Mouse (Mus musculus): ENCODE results near the gene Tsacc. TPM values are rescaled to one million over a fixed set of nuclear protein-coding genes. Genes with fewer than 3 reads are reported as not detected.
A peak's percentile ranks its signal among the peaks of the same experiment; 100 is the strongest.
"Not testable (repeated sequence)": the region's sequence is repeated elsewhere in the genome, so short reads cannot be mapped to it uniquely, and the experiment has no call there.

Tsacc gene
- polyA plus RNA-seq, 1 experiment from 2014 or later = 16.3 TPM

DNA sequence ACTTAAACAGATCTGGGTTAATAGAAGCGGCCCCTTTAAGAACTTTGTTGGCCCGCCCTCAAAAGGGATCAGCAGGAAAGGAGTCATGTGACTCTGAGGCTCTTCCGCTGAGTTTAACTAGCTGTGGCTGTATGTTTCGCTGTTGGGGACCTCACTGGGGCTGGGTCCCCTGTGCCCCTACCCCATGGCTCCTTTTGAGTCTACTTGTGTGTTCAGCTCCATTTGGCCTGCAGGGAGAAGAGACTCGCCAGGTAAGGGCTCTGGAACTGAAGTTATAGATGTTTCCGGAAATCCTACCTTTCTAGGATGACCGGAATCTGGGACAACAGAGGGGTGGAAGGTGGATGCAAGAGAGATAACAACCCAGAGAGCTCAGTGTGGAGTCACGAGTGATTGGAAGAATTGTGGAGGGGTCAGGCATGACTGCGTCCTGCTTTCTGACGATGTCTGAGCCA lies 28.2 kb upstream of the Tsacc start, which contains the start of gene Glmp:
Gene Glmp (plus strand): TSS at position 73 of the 455 bp plus-strand sequence.
- Histone ChIP-seq H3K9ac (peak within 1 kb of the TSS; percentile 53), H3K4me1 (peaks cover 13% of the 10 kb centered on the region), H3K27me3 (no peaks in the 10 kb centered on the region), H3K9me3 (replicated peaks) (no peaks in the 10 kb centered on the region), H3K36me3 (peaks cover 48% of the 10 kb centered on the region), H3K27ac (replicated peaks) (peak within 1 kb of the TSS; percentile 53; the same call in 1 of the 2 replicates), H3K4me3 (replicated peaks) (peak within 1 kb of the TSS; percentile 62), H3K4me2 (replicated peaks) (peak within 1 kb of the TSS; percentile 83)
- no peak; the same call in 1 of the 2 replicates for ATAC-seq (ENCODE audit: insufficient number of reproducible peaks, low FRiP score, low TSS enrichment, low read depth)
- WGBS = under 1% methylated on average over 10 of the region's 10 CpGs

DNA sequence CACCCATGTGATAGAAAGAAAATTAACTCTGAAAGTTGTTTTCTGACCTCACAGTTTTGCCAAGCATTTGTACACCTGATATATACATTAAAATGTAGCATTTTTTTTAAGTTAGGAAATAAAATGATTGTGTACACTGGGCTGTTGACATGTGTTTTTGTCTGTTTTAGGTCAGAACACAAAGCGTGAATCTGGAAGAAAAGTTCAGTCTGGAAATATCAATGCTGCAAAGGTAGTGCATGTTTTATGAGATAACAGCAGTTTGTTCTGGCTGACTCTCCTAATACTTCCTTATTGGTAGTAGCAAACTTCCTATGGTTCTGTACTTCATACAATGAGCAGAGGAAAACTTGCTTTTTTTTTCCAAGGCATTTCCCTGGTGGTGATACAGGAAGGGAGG lies 2.4 kb upstream of the Tsacc start:
- H3K27ac ChIP-seq (replicated peaks) = no peak overlapping the region
- no peaks in the 10 kb centered on the region for H3K27me3 ChIP-seq
- ATAC-seq (ENCODE audit: insufficient number of reproducible peaks, low FRiP score, low TSS enrichment, low read depth) = no peak
- no peak overlapping the region for H3K4me2 ChIP-seq (replicated peaks)
- no peak overlapping the region for H3K4me3 ChIP-seq (replicated peaks)
- peaks cover 47% of the 10 kb centered on the region for H3K36me3 ChIP-seq
- peaks cover 12% of the 10 kb centered on the region for H3K4me1 ChIP-seq
- WGBS = 92% methylated on average over 1 of the region's 1 CpGs
- no peak overlapping the region for H3K9ac ChIP-seq
- no peaks in the 10 kb centered on the region for H3K9me3 ChIP-seq (replicated peaks)

DNA sequence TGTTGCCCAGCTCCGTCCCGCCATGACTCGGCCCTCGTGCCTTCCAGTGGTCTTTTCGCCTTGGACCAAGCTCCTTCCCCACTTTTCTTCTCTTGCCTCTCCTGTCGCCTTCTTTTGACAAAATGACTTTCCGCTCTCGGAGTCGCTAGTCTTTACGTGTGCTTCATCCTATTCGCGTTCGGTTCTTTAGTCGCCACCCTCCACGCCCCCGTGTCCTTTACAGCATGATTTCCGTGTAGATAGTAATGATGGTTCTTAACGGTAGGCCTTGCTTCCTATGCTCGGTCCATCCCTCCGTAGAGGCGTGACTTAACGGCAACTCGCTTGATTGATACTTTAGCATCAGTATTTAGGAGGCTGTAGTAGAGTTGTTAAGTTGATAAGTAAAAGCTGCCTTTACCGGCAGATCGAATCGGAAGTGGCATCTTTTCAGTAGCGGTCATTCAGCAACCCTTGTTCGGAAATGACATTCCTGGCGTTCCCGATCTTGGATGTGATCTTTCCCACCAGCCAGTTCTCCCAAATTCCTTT lies 587 bp upstream of the Tsacc start:
- H3K27ac ChIP-seq (replicated peaks) = peak overlapping the region; percentile 94
- under 1% methylated on average over 30 of the region's 30 CpGs for WGBS
- H3K36me3 ChIP-seq = peaks cover 32% of the 10 kb centered on the region
- H3K4me1 ChIP-seq = peaks cover 12% of the 10 kb centered on the region
- H3K9me3 ChIP-seq (replicated peaks) = no peaks in the 10 kb centered on the region
- H3K9ac ChIP-seq = peak overlapping the region; percentile 74
- H3K4me2 ChIP-seq (replicated peaks) = peak overlapping the region; percentile 68
- peak overlapping the region; percentile 82 for H3K4me3 ChIP-seq (replicated peaks)
- ATAC-seq (ENCODE audit: insufficient number of reproducible peaks, low FRiP score, low TSS enrichment, low read depth) = no peak
- no peaks in the 10 kb centered on the region for H3K27me3 ChIP-seq

DNA sequence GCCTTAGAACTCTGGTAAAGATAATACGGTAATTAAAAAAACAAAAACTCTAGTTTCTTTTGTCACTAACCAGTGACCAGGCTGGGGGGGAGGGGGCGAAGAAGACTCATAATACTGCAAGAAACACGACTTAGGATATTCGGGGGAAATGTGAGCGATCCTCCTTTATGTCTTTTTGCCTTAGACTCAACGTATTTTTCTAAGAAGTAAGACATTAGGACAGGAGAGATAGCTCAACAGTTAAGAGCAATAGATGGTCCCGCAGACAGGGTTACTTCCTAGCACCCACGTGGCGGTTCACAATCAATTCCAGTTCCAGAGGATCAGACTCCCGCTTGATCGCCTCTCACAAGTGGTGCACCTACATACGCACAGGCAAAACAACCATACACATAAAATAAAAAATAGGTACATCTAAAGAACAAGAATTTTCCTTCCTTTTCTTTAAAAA lies 664 bp downstream of the Tsacc start:
- 1% methylated on average over 12 of the region's 12 CpGs for WGBS
- Histone ChIP-seq H3K27me3 (no peaks in the 10 kb centered on the region), H3K9ac (peak overlapping the region; percentile 37; the same call in 1 of the 2 replicates), H3K27ac (replicated peaks) (peak overlapping the region; percentile 92), H3K9me3 (replicated peaks) (no peaks in the 10 kb centered on the region), H3K4me1 (peaks cover 12% of the 10 kb centered on the region), H3K36me3 (peaks cover 21% of the 10 kb centered on the region), H3K4me3 (replicated peaks) (peak overlapping the region; percentile 82), H3K4me2 (replicated peaks) (peak overlapping the region; percentile 63)
- no peak for ATAC-seq (ENCODE audit: insufficient number of reproducible peaks, low FRiP score, low TSS enrichment, low read depth)

DNA sequence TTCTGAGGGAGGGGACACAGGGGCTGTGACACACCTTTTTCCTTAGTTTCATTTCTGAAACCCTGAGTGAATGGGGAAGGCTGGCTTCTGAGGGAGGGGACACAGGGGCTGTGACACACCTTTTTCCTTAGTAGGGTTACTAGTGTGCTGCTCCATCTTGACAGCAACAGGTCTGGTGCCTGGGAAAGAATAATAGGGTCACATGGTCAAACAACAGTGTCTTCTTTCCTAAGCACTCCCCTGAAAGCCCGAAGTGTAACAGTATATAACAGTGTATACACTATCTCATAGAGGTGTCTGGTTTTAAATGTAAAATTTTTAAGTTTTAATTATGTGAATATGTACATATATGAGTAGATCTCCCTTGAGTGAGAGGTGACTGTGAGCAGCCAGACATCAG lies 1.5 kb downstream of the Tsacc start:
- not testable (repeated sequence) for ATAC-seq (ENCODE audit: insufficient number of reproducible peaks, low FRiP score, low TSS enrichment, low read depth); H3K27me3 ChIP-seq; H3K27ac ChIP-seq (replicated peaks); H3K9ac ChIP-seq; H3K9me3 ChIP-seq (replicated peaks); H3K4me3 ChIP-seq (replicated peaks)
- H3K4me1 ChIP-seq = peaks cover 12% of the 10 kb centered on the region
- H3K36me3 ChIP-seq = peaks cover 13% of the 10 kb centered on the region
- peak overlapping the region; percentile 63; the same call in 1 of the 2 replicates for H3K4me2 ChIP-seq (replicated peaks)
- WGBS = 74% methylated on average over 1 of the region's 1 CpGs

DNA sequence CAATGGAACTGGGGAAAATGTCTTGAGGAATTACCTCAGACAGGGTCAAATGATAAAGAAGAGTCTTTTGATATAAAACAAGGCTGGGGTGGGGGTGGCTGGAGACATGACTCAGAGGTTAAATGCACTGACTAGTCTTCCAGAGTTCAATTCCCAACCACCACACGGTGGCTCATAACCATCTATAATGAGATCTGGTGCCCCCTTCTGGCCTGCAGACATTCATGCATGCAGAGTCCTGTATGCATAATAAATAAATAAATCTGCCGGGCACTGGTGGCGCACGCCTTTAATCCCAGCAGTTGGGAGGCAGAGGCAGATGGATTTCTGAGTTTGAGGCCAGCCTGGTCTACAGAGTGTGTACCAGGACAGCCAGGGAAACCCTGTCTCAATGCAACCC lies 4.8 kb downstream of the Tsacc start:
- Histone ChIP-seq H3K27me3 (no peaks in the 10 kb centered on the region), H3K27ac (replicated peaks) (no peak overlapping the region), H3K9me3 (replicated peaks) (no peaks in the 10 kb centered on the region), H3K4me2 (replicated peaks) (no peak overlapping the region), H3K9ac (no peak overlapping the region), H3K36me3 (no peaks in the 10 kb centered on the region), H3K4me1 (0 out of 2 replicates have a peak, but pooled peaks cover 3% of the 10 kb centered on the region), H3K4me3 (replicated peaks) (no peak overlapping the region)
- WGBS = 50% methylated on average over 4 of the region's 4 CpGs
- no peak for ATAC-seq (ENCODE audit: insufficient number of reproducible peaks, low FRiP score, low TSS enrichment, low read depth)

DNA sequence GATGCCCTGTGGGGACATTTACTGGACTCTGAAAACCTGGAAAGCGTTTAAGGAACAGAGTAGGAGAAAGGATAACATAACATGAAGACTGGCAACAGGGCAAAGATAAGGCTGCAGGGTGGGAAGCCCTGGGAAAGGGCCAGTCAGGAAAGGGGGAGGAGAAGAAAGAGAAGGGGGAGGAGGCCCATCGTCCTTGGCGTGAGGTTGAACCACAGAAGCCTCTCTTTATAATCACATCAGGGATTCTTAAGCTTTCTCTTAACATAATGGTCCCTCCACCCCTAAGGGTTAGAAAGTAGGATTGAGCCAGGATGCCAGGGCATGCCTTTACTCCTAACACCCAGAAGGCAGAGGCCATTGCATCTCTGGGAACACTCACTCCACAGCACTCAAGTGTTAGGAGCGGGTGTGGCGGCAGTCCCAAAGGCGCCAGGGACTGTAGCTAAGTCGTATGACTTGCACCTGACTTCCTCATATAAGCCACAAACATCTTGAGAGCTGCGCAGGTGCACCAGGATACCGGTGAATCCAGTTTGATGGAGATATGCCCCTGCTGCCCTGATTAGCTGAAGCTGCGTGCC lies 8.6 kb downstream of the Tsacc start:
- H3K27me3 ChIP-seq; H3K4me1 ChIP-seq; H3K9ac ChIP-seq; H3K27ac ChIP-seq (replicated peaks); ATAC-seq (ENCODE audit: insufficient number of reproducible peaks, low FRiP score, low TSS enrichment, low read depth); H3K4me3 ChIP-seq (replicated peaks); H3K4me2 ChIP-seq (replicated peaks); H3K9me3 ChIP-seq (replicated peaks); H3K36me3 ChIP-seq: not testable (repeated sequence)
- WGBS = 78% methylated on average over 8 of the region's 10 CpGs

DNA sequence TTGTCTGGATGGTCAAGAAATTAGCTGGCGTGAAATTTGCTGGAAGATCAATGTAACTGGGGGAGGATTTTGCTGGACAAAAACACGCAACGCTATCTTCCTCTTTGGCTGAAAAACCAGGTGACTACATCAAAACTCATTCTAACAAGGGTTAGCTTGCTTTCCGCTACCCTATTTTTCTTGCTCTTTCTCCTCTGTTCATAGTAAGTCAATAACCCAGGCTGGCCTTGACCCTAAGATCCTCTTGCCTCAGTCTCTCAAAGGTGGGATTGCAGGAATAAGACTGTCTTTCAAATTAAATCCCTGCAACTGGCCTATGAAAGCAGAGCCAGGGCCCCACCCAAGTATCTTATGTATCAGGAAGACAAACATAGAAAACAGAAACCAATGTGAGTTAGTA lies 9.7 kb downstream of the Tsacc start, which contains the start of gene Gm38392:
Gene Gm38392 (minus strand): TSS at position 101 of the 400 bp plus-strand sequence.
- Histone ChIP-seq H3K36me3 (no peaks in the 10 kb centered on the region), H3K27ac (replicated peaks) (no peak within 1 kb of the TSS), H3K27me3 (no peaks in the 10 kb centered on the region), H3K4me1 (no peaks in the 10 kb centered on the region), H3K4me2 (replicated peaks) (no peak within 1 kb of the TSS), H3K9me3 (replicated peaks) (no peaks in the 10 kb centered on the region), H3K9ac (no peak within 1 kb of the TSS), H3K4me3 (replicated peaks) (no peak within 1 kb of the TSS)
- no peak for ATAC-seq (ENCODE audit: insufficient number of reproducible peaks, low FRiP score, low TSS enrichment, low read depth)
- 94% methylated on average over 4 of the region's 4 CpGs for WGBS

DNA sequence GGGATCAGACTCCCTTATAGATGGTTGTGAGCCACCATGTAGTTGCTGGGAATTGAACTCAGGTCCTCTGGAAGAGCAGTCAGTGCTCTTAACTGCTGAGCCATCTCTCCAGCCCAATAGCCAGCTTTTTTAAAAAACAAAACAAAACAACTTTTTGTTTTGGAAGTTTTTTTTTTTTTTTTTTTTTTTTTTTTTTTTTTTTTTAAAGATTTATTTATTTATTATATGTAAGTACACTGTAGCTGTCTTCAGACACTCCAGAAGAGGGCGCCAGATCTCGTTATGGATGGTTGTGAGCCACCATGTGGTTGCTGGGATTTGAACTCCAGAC lies 11.3 kb downstream of the Tsacc start:
- 100% methylated on average over 2 of the region's 2 CpGs for WGBS
- not testable (repeated sequence) for ATAC-seq (ENCODE audit: insufficient number of reproducible peaks, low FRiP score, low TSS enrichment, low read depth); H3K9me3 ChIP-seq (replicated peaks); H3K27ac ChIP-seq (replicated peaks); H3K4me2 ChIP-seq (replicated peaks); H3K4me3 ChIP-seq (replicated peaks); H3K4me1 ChIP-seq; H3K9ac ChIP-seq; H3K36me3 ChIP-seq; H3K27me3 ChIP-seq

DNA sequence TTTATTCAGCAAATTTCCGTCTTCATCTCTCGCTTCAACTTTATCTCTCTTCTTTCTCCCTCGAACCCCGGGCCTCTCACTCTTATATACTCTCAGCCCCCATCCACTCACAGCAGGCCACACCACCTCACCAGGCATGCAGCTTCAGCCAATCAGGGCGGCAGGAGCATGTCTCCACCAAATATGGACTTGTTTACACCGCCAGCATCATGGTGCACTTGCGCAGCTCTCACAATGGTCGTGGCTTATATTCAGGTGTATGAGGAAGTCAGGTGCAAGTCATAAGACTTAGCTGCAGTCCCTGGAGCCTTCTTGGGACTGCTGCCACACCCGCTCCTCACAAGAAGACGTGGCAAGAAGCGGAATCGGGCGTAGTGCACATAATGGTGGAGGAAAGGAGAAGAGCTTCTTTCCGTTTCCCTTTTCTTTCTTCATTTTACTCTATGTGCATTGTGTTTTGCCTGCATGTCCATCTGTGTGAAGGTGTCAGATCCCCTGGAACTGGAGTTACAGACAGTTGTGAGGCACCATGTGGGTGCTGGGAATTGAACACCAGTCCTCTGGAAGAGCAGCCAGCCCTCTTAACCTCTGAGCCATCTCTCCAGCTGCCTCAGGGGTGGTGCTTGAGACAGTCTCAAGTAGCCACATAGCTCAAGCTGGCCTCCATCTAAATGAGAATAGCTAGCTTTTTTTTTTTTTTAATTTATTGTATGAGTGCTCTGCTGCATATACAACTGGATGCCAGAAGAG lies 11.8 kb downstream of the Tsacc start:
- H3K27me3 ChIP-seq; H3K9ac ChIP-seq; ATAC-seq (ENCODE audit: insufficient number of reproducible peaks, low FRiP score, low TSS enrichment, low read depth); H3K4me1 ChIP-seq; H3K4me3 ChIP-seq (replicated peaks); H3K36me3 ChIP-seq; H3K27ac ChIP-seq (replicated peaks); H3K9me3 ChIP-seq (replicated peaks); H3K4me2 ChIP-seq (replicated peaks): not testable (repeated sequence)
- 95% methylated on average over 14 of the region's 14 CpGs for WGBS

DNA sequence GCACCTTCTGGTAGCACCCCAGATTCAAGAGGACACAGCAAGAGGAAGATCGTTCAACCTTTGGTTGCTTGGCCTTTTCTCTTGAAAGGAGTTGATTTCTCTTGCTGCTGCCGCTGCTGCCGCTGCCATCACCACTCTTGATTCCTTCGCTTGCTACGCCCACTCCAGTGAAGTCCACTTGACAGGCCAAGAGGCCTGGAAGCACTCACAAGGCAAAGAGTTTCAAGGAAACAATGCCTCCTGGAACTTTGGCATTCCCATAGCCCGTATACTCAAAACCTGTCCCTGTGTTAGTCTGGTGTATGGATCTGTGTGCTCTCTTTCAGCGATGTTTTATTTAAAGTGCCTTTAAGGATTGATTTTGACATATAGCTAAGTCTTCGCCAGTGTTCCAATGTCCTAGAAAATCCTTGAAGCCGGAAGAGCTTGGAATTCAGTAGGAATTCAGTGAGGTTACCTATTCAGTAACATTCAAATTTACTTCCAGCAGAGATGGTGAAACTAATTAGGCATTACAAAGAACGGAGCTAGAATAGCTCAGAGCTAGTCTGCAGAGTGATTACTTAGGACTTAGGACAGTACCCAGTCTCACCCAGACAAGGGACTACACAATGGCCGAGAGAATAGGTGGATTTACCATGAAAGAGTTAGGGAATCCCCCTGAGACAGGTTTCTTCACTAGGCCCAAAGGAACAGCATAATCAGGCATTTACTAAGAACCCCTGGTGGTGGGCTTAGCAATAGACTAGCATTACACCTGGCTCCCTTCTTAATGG lies 15.5 kb downstream of the Tsacc start:
- not testable (repeated sequence) for H3K4me1 ChIP-seq; H3K9me3 ChIP-seq (replicated peaks); ATAC-seq (ENCODE audit: insufficient number of reproducible peaks, low FRiP score, low TSS enrichment, low read depth); H3K27ac ChIP-seq (replicated peaks); H3K9ac ChIP-seq; H3K27me3 ChIP-seq; H3K4me3 ChIP-seq (replicated peaks); H3K36me3 ChIP-seq; H3K4me2 ChIP-seq (replicated peaks)
- 61% methylated on average over 11 of the region's 11 CpGs for WGBS

Data from embryonic facial prominence, embryonic 15.5 days (tissue).